Mouse (Mus musculus) hindbrain, embryonic 16.5 days (tissue): ENCODE results near the gene Crim1. TPM values are rescaled to one million over a fixed set of nuclear protein-coding genes. Genes with fewer than 3 reads are reported as not detected.

ENCODE experiments used
- ATAC-seq: fragments of 200-750 bp; cut with Nextera tagmentation; 2 replicates; pipeline ENCODE4 v1.8.0; 2017; ENCODE audit warnings: moderate TSS enrichment, moderate library complexity
- H3K27ac ChIP-seq: fragments of 300-500 bp; sonication (generic); 2 replicates; pipeline ENCODE4 v1.5.1; 2014; ENCODE audit warnings: low read depth, mild to moderate bottlenecking, control low read depth, low read length, moderate library complexity
- H3K27me3 ChIP-seq: fragments of 300-500 bp; sonication (generic); replicated peaks from 2 replicates; pipeline ENCODE4 v1.6.1; 2014; ENCODE audit warnings: low read length; ENCODE audit not compliant: control insufficient read depth, insufficient read depth
- H3K36me3 ChIP-seq: fragments of 300-500 bp; sonication (generic); 2 replicates; pipeline ENCODE4 v1.6.1; 2014; ENCODE audit warnings: mild to moderate bottlenecking, low read length, moderate library complexity, mixed read lengths; ENCODE audit not compliant: control insufficient read depth, insufficient read depth
- H3K4me1 ChIP-seq: fragments of 300-500 bp; sonication (generic); 2 replicates; pipeline ENCODE4 v1.6.1; 2014; ENCODE audit warnings: low read depth, low read length; ENCODE audit not compliant: control insufficient read depth, insufficient read depth
- H3K4me2 ChIP-seq: fragments of 300-500 bp; sonication (generic); 2 replicates; pipeline ENCODE4 v1.6.1; 2014; ENCODE audit warnings: mild to moderate bottlenecking, low read length, control low read depth, moderate library complexity
- H3K4me3 ChIP-seq: fragments of 300-500 bp; sonication (generic); 2 replicates; pipeline ENCODE4 v1.5.1; 2014; ENCODE audit warnings: mild to moderate bottlenecking, low read length, control low read depth, moderate library complexity
- H3K9ac ChIP-seq: fragments of 300-500 bp; sonication (generic); 2 replicates; pipeline ENCODE4 v1.6.1; 2014; ENCODE audit warnings: low read depth, mild to moderate bottlenecking, control low read depth, low read length, moderate library complexity
- H3K9me3 ChIP-seq: fragments of 300-500 bp; sonication (generic); 2 replicates; pipeline ENCODE4 v1.6.1; 2014; ENCODE audit warnings: mild to moderate bottlenecking, low read length, moderate library complexity; ENCODE audit not compliant: control insufficient read depth
- whole genome bisulfite sequencing: fragments of 180-500 bp; shearing (Covaris S2); extraction: QIAGEN DNeasy Blood & Tissue Kit; methylation state at CpG from one replicate; pipeline ENCODE4 v1.1.7; 2014; 5-methylcytosine and 5-hydroxymethylcytosine counted together
- polyA plus RNA-seq: library from polyadenylated mRNA; unstranded; fragments of >200 nt; fragmentation: Nextera tagmentation; extraction: Ambion mirVana; gene quantifications from 2 replicates; pipeline ENCODE4 v1.2.1, GENCODE M21; 2015

Crim1 gene
- polyA plus RNA-seq, 1 experiment from 2014 or later: 12.6 TPM

- H3K4me3 ChIP-seq: no peak overlapping the region
- ATAC-seq: no peak
- H3K27ac ChIP-seq: no peak overlapping the region
- H3K27me3 ChIP-seq: no peaks in the 10 kb centered on the region
- 73% methylated on average over 4 of the region's 4 CpGs for WGBS
- H3K9me3 ChIP-seq: no peaks in the 10 kb centered on the region
- H3K4me2 ChIP-seq: no peak overlapping the region
- peaks cover 13% of the 10 kb centered on the region for H3K4me1 ChIP-seq
- no peak overlapping the region for H3K9ac ChIP-seq
- H3K36me3 ChIP-seq: no peaks in the 10 kb centered on the region
Measured at GRCm38 (mm10) chr17:78268591-78268990, 68.5 kb downstream of the Crim1 start.

GRCm38 (mm10) chr17:78269311-78269710, 69.3 kb downstream of the Crim1 start:
- peaks cover 13% of the 10 kb centered on the region for H3K4me1 ChIP-seq
- no peaks in the 10 kb centered on the region for H3K27me3 ChIP-seq
- H3K9me3 ChIP-seq: no peaks in the 10 kb centered on the region
- no peak overlapping the region for H3K27ac ChIP-seq
- no peak overlapping the region for H3K9ac ChIP-seq
- no peak overlapping the region for H3K4me2 ChIP-seq
- WGBS: 95% methylated on average over 8 of the region's 8 CpGs
- H3K4me3 ChIP-seq: no peak overlapping the region
- ATAC-seq: no peak
- no peaks in the 10 kb centered on the region for H3K36me3 ChIP-seq

- Histone ChIP-seq H3K4me1 (peaks cover 13% of the 10 kb centered on the region), H3K36me3 (no peaks in the 10 kb centered on the region), H3K27me3 (no peaks in the 10 kb centered on the region), H3K27ac (no peak overlapping the region), H3K4me2 (no peak overlapping the region), H3K4me3 (no peak overlapping the region), H3K9me3 (no peaks in the 10 kb centered on the region), H3K9ac (no peak overlapping the region)
- ATAC-seq: no peak
- WGBS: 79% methylated on average over 6 of the region's 6 CpGs
Measured at GRCm38 (mm10) chr17:78270019-78270418, 70.0 kb downstream of the Crim1 start.

GRCm38 (mm10) chr17:78271731-78272130, 71.7 kb downstream of the Crim1 start:
- ATAC-seq: no peak
- WGBS: 68% methylated on average over 8 of the region's 8 CpGs

GRCm38 (mm10) chr17:78272142-78272541, 72.1 kb downstream of the Crim1 start:
- H3K27me3 ChIP-seq: no peaks in the 10 kb centered on the region

More at GRCm38 (mm10) chr17:78271731-78272130, 71.7 kb downstream of the Crim1 start:
- peaks cover 13% of the 10 kb centered on the region for H3K4me1 ChIP-seq
- H3K9me3 ChIP-seq: no peaks in the 10 kb centered on the region
- H3K9ac ChIP-seq: no peak overlapping the region
- H3K36me3 ChIP-seq: no peaks in the 10 kb centered on the region
- no peak overlapping the region for H3K4me2 ChIP-seq
- H3K27me3 ChIP-seq: no peaks in the 10 kb centered on the region
- no peak overlapping the region for H3K4me3 ChIP-seq
- H3K27ac ChIP-seq: no peak overlapping the region

GRCm38 (mm10) chr17:78272713-78273483, 72.8 kb downstream of the Crim1 start:
- Histone ChIP-seq H3K4me1 (peaks cover 13% of the 10 kb centered on the region), H3K36me3 (no peaks in the 10 kb centered on the region), H3K4me3 (no peak overlapping the region), H3K27ac (no peak overlapping the region), H3K9ac (no peak overlapping the region), H3K4me2 (no peak overlapping the region), H3K9me3 (no peaks in the 10 kb centered on the region), H3K27me3 (no peaks in the 10 kb centered on the region)
- no peak for ATAC-seq
- 59% methylated on average over 8 of the region's 8 CpGs for WGBS

More at GRCm38 (mm10) chr17:78272142-78272541, 72.1 kb downstream of the Crim1 start:
- Histone ChIP-seq H3K36me3 (no peaks in the 10 kb centered on the region), H3K27ac (no peak overlapping the region), H3K9ac (no peak overlapping the region), H3K4me2 (no peak overlapping the region), H3K4me3 (no peak overlapping the region), H3K9me3 (no peaks in the 10 kb centered on the region), H3K4me1 (peaks cover 13% of the 10 kb centered on the region)
- 78% methylated on average over 8 of the region's 8 CpGs for WGBS
- ATAC-seq: no peak

- 80% methylated on average over 7 of the region's 7 CpGs for WGBS
- Histone ChIP-seq H3K9me3 (no peaks in the 10 kb centered on the region), H3K4me2 (no peak overlapping the region), H3K27me3 (no peaks in the 10 kb centered on the region), H3K27ac (no peak overlapping the region), H3K36me3 (no peaks in the 10 kb centered on the region), H3K9ac (no peak overlapping the region), H3K4me3 (no peak overlapping the region), H3K4me1 (peaks cover 13% of the 10 kb centered on the region)
- ATAC-seq: no peak
Measured at GRCm38 (mm10) chr17:78273875-78274274, 73.8 kb downstream of the Crim1 start.

GRCm38 (mm10) chr17:78274609-78275506, 74.8 kb downstream of the Crim1 start:
- Histone ChIP-seq H3K27ac (no peak overlapping the region), H3K36me3 (no peaks in the 10 kb centered on the region), H3K9me3 (no peaks in the 10 kb centered on the region), H3K9ac (no peak overlapping the region), H3K4me3 (no peak overlapping the region), H3K27me3 (no peaks in the 10 kb centered on the region), H3K4me1 (peaks cover 13% of the 10 kb centered on the region), H3K4me2 (no peak overlapping the region)
- no peak for ATAC-seq
- WGBS: 55% methylated on average over 7 of the region's 7 CpGs

GRCm38 (mm10) chr17:78275507-78275813, 75.4 kb downstream of the Crim1 start:
- no peak for ATAC-seq
- Histone ChIP-seq H3K36me3 (no peaks in the 10 kb centered on the region), H3K9ac (no peak overlapping the region), H3K4me2 (no peak overlapping the region), H3K9me3 (no peaks in the 10 kb centered on the region), H3K4me1 (peaks cover 13% of the 10 kb centered on the region), H3K27me3 (no peaks in the 10 kb centered on the region), H3K4me3 (no peak overlapping the region), H3K27ac (no peak overlapping the region)
- 66% methylated on average over 4 of the region's 4 CpGs for WGBS
